Mouse (Mus musculus): ENCODE results near the gene Klhdc2. TPM values are rescaled to one million over a fixed set of nuclear protein-coding genes. Genes with fewer than 3 reads are reported as not detected.

The Klhdc2 gene
- polyA plus RNA-seq, 1 experiment = 123 TPM

DNA sequence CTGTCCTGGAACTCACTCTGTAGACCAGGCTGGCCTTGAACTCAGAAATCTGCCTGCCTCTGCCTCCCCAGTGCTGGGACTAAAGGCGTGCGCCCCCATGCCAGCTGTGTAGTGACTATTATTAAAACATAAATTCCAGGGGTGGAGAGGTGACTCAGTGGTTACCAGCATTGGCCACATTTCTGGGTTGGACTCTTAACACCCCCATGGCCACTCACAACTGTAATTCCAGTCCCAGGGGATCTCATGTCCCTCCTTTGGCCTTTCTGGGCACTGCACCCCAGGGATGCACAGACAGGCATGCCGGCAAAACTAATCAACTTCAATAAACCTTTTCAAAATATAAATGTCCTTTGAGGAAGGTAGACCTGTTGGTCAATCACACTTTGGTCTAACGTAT, 1.8 kb downstream of the Klhdc2 start:
- no peak overlapping the region for H3K27ac ChIP-seq (ENCODE audit: insufficient read depth, low read length)
- TF ChIP-seq POLR2A (IDR thresholded peaks at IDR 0.05; ENCODE audit: extremely low read depth, insufficient read depth, low read length) (no peak), CTCF (IDR thresholded peaks at IDR 0.05; ENCODE audit: extremely low read depth, insufficient read depth, low read length) (no peak)
- peaks cover 5% of the 10 kb centered on the region for H3K4me1 ChIP-seq (ENCODE audit: control insufficient read depth, insufficient read depth, low read length)
- H3K4me3 ChIP-seq (ENCODE audit: insufficient read depth, low read length) = no peak overlapping the region; the same call in 1 of the 2 replicates

DNA sequence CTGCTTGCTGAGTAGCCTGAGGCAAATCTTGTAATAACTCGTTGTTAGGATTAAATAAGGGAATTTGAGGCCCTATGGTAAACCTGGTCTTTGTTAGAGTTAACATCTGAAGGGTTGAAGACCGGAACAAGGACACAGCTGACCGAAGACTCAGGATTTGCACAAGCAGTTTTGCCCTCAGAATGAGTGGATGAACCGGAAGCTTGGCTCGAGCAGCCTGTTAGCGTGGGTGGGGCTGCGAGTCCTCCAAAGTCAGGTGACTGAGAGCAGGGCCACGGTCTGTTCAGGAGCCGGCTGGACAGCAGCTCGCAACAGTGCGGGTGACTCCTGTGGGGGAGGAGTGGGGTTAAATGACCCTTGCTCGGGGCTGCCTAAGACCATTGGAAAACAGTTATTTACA, 2.8 kb downstream of the Klhdc2 start:
- TF ChIP-seq POLR2A (IDR thresholded peaks at IDR 0.05; ENCODE audit: extremely low read depth, insufficient read depth, low read length) (no peak), CTCF (IDR thresholded peaks at IDR 0.05; ENCODE audit: extremely low read depth, insufficient read depth, low read length) (no peak)
- Histone ChIP-seq H3K27ac (ENCODE audit: insufficient read depth, low read length) (no peak overlapping the region), H3K4me1 (ENCODE audit: control insufficient read depth, insufficient read depth, low read length) (peaks cover 5% of the 10 kb centered on the region), H3K4me3 (ENCODE audit: insufficient read depth, low read length) (no peak overlapping the region)

DNA sequence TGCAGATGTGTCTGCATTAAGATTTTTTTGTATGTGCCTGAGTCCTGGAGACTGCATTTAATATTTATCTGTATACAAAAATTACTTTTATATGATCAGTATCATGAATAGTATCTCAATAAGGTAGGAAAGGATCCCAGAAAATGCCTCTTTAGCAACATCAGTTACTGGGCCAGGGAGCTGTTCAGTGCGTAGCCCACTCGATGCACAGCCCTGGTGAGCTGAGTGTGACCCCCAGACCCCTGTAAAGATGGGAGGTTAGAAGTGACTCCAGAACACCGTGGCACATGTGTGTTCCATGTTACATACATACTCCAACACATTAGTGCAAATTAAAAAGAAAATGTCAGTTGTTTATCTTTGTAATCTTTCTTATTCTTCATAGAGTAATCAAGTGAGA, 3.4 kb downstream of the Klhdc2 start:
- H3K4me3 ChIP-seq (ENCODE audit: insufficient read depth, low read length) = no peak overlapping the region
- H3K27ac ChIP-seq (ENCODE audit: insufficient read depth, low read length) = no peak overlapping the region
- no peak for TF ChIP-seq CTCF (IDR thresholded peaks at IDR 0.05; ENCODE audit: extremely low read depth, insufficient read depth, low read length)
- no peak for TF ChIP-seq POLR2A (IDR thresholded peaks at IDR 0.05; ENCODE audit: extremely low read depth, insufficient read depth, low read length)
- H3K4me1 ChIP-seq (ENCODE audit: control insufficient read depth, insufficient read depth, low read length) = peaks cover 5% of the 10 kb centered on the region

DNA sequence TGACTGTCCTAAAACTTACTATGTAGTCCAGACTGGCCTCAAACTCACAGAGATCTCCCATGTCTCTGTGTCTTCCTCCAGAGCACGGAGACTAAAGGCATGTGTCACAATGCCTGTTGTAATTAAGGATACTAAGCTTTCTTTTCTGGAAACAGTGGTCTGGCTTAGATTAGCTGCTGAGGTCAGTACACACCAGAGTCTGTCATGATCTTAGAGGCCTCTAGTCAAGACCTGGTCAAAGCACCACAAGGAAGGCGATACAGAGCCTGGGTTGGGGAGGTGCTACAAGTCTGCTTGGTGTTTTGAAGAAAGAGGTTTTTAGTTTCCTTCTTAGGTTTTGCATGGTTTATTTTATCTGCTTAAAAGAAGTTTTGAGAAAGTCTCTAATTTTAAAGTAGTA, 3.9 kb downstream of the Klhdc2 start:
- no peak overlapping the region for H3K4me3 ChIP-seq (ENCODE audit: insufficient read depth, low read length)
- H3K4me1 ChIP-seq (ENCODE audit: control insufficient read depth, insufficient read depth, low read length) = peaks cover 5% of the 10 kb centered on the region
- H3K27ac ChIP-seq (ENCODE audit: insufficient read depth, low read length) = no peak overlapping the region
- TF ChIP-seq POLR2A (IDR thresholded peaks at IDR 0.05; ENCODE audit: extremely low read depth, insufficient read depth, low read length) (no peak), CTCF (IDR thresholded peaks at IDR 0.05; ENCODE audit: extremely low read depth, insufficient read depth, low read length) (no peak)

DNA sequence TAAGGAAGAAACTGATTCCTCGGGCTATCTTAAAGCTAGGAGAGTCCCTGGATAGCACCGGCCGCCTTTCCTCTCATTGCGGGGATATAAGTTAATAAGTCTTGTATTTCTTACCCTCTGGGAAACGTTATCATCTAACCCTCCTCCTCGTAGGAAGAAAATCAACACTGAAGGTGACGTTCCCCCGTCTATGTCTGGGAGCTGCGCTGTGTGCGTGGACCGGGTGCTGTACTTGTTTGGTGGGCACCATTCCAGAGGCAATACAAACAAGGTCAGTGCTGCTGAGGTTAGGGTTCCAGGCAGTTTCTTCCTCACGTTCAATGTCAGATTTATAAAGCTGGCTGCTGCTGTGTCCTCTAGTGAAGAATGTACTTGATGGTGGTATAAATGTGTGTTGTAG, 5.7 kb downstream of the Klhdc2 start:
- Histone ChIP-seq H3K4me1 (ENCODE audit: control insufficient read depth, insufficient read depth, low read length) (peaks cover 5% of the 10 kb centered on the region), H3K27ac (ENCODE audit: insufficient read depth, low read length) (no peak overlapping the region)

DNA sequence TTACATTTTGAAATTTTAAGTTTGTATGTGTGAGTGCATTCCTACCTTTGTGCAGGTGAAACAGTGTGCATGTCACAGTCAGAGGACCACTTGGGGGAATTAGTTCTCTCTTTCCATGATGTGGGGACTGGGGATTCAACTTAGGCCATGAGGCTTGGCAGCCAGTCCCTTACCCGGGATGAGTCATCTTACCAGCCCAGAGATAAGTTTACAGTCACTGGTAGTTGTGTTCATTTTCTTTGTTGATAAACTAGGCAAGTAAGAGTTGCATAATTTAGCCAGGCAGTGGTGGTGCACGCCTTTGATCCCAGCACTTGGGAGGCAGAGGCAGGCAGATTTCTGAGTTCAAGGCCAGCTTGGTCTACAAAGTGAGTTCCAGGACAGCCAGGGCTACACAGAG, 7.6 kb downstream of the Klhdc2 start:
- TF ChIP-seq POLR2A (IDR thresholded peaks at IDR 0.05; ENCODE audit: extremely low read depth, insufficient read depth, low read length) (no peak), CTCF (IDR thresholded peaks at IDR 0.05; ENCODE audit: extremely low read depth, insufficient read depth, low read length) (no peak)
- peaks cover under 1% of the 10 kb centered on the region; the same call in 1 of the 2 replicates for H3K4me1 ChIP-seq (ENCODE audit: control insufficient read depth, insufficient read depth, low read length)
- no peak overlapping the region for H3K27ac ChIP-seq (ENCODE audit: insufficient read depth, low read length)
- no peak overlapping the region for H3K4me3 ChIP-seq (ENCODE audit: insufficient read depth, low read length)

More for the DNA sequence above, 5.7 kb downstream of the Klhdc2 start:
- no peak for TF ChIP-seq CTCF (IDR thresholded peaks at IDR 0.05; ENCODE audit: extremely low read depth, insufficient read depth, low read length)
- no peak overlapping the region for H3K4me3 ChIP-seq (ENCODE audit: insufficient read depth, low read length)

DNA sequence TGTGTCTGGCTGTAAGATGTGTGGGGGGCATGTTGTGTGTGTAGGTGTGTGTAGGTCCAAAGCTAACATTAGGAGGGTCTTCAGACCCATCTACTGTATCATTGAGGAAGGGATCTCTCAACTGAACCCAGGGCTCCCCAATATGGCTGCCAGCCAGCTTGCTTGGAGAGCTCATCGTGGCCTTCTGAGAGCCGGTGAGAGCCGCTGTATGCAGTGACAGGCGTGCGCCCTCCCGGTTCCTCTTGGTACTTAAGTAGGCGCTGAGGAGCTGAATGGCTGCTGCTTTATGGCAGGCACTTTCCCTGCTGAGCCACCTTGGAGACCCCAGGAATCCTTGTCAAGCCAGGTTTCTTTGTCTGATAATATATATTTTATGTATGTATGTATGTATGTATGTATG, 9.9 kb downstream of the Klhdc2 start:
- Histone ChIP-seq H3K27ac (ENCODE audit: insufficient read depth, low read length) (no peak overlapping the region), H3K4me1 (ENCODE audit: control insufficient read depth, insufficient read depth, low read length) (no peaks in the 10 kb centered on the region), H3K4me3 (ENCODE audit: insufficient read depth, low read length) (no peak overlapping the region)
- TF ChIP-seq CTCF (IDR thresholded peaks at IDR 0.05; ENCODE audit: extremely low read depth, insufficient read depth, low read length) = no peak
- no peak for TF ChIP-seq POLR2A (IDR thresholded peaks at IDR 0.05; ENCODE audit: extremely low read depth, insufficient read depth, low read length)

DNA sequence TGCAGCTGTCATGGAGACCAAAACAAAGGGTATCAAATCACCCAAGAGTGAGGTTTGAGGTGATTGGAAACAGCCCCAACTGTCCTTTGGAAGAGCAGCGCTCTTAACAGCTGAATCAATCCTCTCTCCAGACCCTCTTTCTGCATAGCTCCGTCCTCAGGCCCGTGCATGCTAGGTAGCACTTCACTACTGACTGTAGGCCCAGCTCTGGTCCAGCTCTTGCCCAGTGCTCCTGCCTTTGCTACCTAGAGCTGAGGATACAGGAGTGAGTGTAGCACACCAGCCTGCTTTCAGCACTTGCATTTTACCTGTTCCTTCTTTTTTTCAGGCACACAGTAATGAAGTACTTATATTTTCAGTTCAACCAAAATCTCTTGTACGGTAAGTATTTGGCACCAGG, 13.2 kb downstream of the Klhdc2 start:
- Histone ChIP-seq H3K4me3 (ENCODE audit: insufficient read depth, low read length) (no peak overlapping the region), H3K27ac (ENCODE audit: insufficient read depth, low read length) (no peak overlapping the region), H3K4me1 (ENCODE audit: control insufficient read depth, insufficient read depth, low read length) (no peaks in the 10 kb centered on the region)
- TF ChIP-seq CTCF (IDR thresholded peaks at IDR 0.05; ENCODE audit: extremely low read depth, insufficient read depth, low read length) (no peak), POLR2A (IDR thresholded peaks at IDR 0.05; ENCODE audit: extremely low read depth, insufficient read depth, low read length) (no peak)

DNA sequence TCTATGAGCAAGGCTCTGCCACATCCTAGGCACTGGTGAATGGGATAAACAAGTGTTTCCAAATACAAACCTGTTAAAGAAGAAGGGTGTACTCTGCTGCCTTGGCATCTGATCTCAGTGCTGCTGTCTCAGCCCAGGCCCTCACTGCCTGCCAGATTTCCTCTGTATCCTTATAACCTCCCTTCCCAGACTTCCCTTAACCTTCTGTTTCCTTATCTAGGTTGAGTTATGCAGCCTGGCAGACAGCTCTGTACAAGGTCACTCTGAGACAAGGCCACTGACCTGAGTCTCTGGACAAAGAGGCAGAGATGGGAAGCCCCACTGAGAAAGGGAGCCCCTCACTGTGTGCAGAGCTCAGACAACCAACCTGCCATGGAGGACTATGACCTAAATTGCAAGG, 21.9 kb downstream of the Klhdc2 start:
- Histone ChIP-seq H3K4me1 (ENCODE audit: control insufficient read depth, insufficient read depth, low read length) (no peaks in the 10 kb centered on the region), H3K4me3 (ENCODE audit: insufficient read depth, low read length) (no peak overlapping the region), H3K27ac (ENCODE audit: insufficient read depth, low read length) (no peak overlapping the region; the same call in 1 of the 2 replicates)
- TF ChIP-seq POLR2A (IDR thresholded peaks at IDR 0.05; ENCODE audit: extremely low read depth, insufficient read depth, low read length) = no peak
- no peak for TF ChIP-seq CTCF (IDR thresholded peaks at IDR 0.05; ENCODE audit: extremely low read depth, insufficient read depth, low read length)

DNA sequence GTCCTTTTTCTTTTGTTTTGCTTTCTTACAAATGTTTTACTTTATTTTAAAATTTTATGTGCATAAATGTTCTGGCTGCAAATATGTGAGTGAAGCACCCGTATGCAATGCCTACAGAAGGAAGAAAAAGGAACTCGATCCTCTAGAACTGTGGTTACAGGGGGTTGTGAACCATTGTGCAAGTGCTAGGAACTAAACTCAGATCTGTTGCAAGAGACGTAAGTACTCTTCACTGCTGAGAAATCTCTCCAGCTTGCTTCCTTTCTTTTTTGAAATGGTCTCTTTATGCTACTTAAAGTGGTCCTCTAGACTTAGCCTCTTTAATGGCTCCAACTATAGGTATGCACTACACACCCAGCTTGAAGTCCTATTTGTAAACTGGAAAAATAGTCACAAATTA, 34.7 kb downstream of the Klhdc2 start:
- no peak overlapping the region for H3K27ac ChIP-seq (ENCODE audit: insufficient read depth, low read length)
- H3K4me3 ChIP-seq (ENCODE audit: insufficient read depth, low read length) = no peak overlapping the region
- no peaks in the 10 kb centered on the region for H3K4me1 ChIP-seq (ENCODE audit: control insufficient read depth, insufficient read depth, low read length)
- no peak for TF ChIP-seq CTCF (IDR thresholded peaks at IDR 0.05; ENCODE audit: extremely low read depth, insufficient read depth, low read length)
- TF ChIP-seq POLR2A (IDR thresholded peaks at IDR 0.05; ENCODE audit: extremely low read depth, insufficient read depth, low read length) = no peak

DNA sequence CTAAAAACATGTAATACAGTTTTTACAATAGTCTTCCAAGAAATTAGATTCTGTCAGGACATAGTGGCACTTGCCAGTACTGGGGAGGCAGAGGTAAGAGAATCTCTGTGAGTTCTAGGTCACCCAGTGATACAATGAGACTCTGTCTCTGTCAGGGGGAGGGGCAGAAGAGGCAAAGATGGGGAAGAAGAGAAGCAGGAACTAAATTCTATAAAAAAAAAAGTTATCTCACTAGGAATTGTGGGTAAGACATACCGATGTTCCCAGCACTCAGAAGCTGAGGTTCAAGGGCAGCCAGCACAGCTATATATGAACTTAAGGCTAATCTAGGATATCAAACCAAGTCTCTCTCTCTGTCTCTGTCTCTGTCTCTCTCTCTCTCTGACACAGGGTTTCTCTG, 35.7 kb downstream of the Klhdc2 start:
- H3K4me3 ChIP-seq (ENCODE audit: insufficient read depth, low read length) = no peak overlapping the region
- TF ChIP-seq CTCF (IDR thresholded peaks at IDR 0.05; ENCODE audit: extremely low read depth, insufficient read depth, low read length) = no peak
- TF ChIP-seq POLR2A (IDR thresholded peaks at IDR 0.05; ENCODE audit: extremely low read depth, insufficient read depth, low read length) = no peak
- no peaks in the 10 kb centered on the region for H3K4me1 ChIP-seq (ENCODE audit: control insufficient read depth, insufficient read depth, low read length)

More for the DNA sequence above, 35.7 kb downstream of the Klhdc2 start:
- H3K27ac ChIP-seq (ENCODE audit: insufficient read depth, low read length) = no peak overlapping the region

All from cortical plate, adult 2 months (tissue).